Mouse (Mus musculus) stomach, embryonic 16.5 days (tissue): ENCODE results near the gene Lrrc34. TPM values are rescaled to one million over a fixed set of nuclear protein-coding genes. Genes with fewer than 3 reads are reported as not detected.

Experiments used
- ATAC-seq: fragments of 200-750 bp; cut with Nextera tagmentation; 2 replicates; pipeline ENCODE4 v1.8.0; 2017; ENCODE audit warnings: moderate number of reproducible peaks, moderate TSS enrichment; ENCODE audit not compliant: insufficient read depth, low FRiP score
- H3K27ac ChIP-seq: fragments of 300-500 bp; sonication (generic); 2 replicates; pipeline ENCODE4 v1.5.1; 2014; ENCODE audit warnings: low read length
- H3K27me3 ChIP-seq: fragments of 300-500 bp; sonication (generic); 2 replicates; pipeline ENCODE4 v1.6.1; 2014; ENCODE audit warnings: low read length, control low read depth, mixed read lengths; ENCODE audit not compliant: control insufficient read depth, insufficient read depth
- H3K36me3 ChIP-seq: fragments of 300-500 bp; sonication (generic); 2 replicates; pipeline ENCODE4 v1.6.1; 2014; ENCODE audit warnings: low read length; ENCODE audit not compliant: control insufficient read depth, insufficient read depth
- H3K4me1 ChIP-seq: fragments of 300-500 bp; sonication (generic); 2 replicates; pipeline ENCODE4 v1.6.1; 2014; ENCODE audit warnings: low read length, control low read depth, mixed read lengths; ENCODE audit not compliant: control insufficient read depth, insufficient read depth
- H3K4me2 ChIP-seq: fragments of 300-500 bp; sonication (generic); 2 replicates; pipeline ENCODE4 v1.6.1; 2014; ENCODE audit warnings: low read depth, low read length, mixed read lengths
- H3K4me3 ChIP-seq: fragments of 300-500 bp; sonication (generic); replicated peaks from 2 replicates; pipeline ENCODE4 v1.5.1; 2014; ENCODE audit warnings: mild to moderate bottlenecking, low read length
- H3K9ac ChIP-seq: fragments of 300-500 bp; sonication (generic); 2 replicates; pipeline ENCODE4 v1.6.1; 2014; ENCODE audit warnings: low read length
- H3K9me3 ChIP-seq: fragments of 300-500 bp; sonication (generic); replicated peaks from 2 replicates; pipeline ENCODE4 v1.6.1; 2016; ENCODE audit warnings: low read length, control low read depth; ENCODE audit not compliant: control insufficient read depth
- WGBS: fragments of 180-500 bp; shearing (Covaris S2); extraction: QIAGEN DNeasy Blood & Tissue Kit; methylation state at CpG from one replicate; pipeline ENCODE4 v1.1.7; 2014; 5-methylcytosine and 5-hydroxymethylcytosine counted together
- polyA plus RNA-seq: library from polyadenylated mRNA; unstranded; fragments of >200 nt; fragmentation: Nextera tagmentation; extraction: Ambion mirVana; gene quantifications from 2 replicates; pipeline ENCODE4 v1.2.1, GENCODE M21; 2015

Lrrc34 gene
- polyA plus RNA-seq, 1 experiment from 2014 or later = 0.65 TPM

GRCm38 (mm10) chr3:30593719-30594485 lies 53.8 kb downstream of the Lrrc34 start:
- Histone ChIP-seq H3K4me3 (no peak overlapping the region), H3K9me3 (no peaks in the 10 kb centered on the region), H3K27me3 (no peaks in the 10 kb centered on the region), H3K4me2 (no peak overlapping the region), H3K4me1 (no peaks in the 10 kb centered on the region; the same call in 1 of the 2 replicates), H3K36me3 (no peaks in the 10 kb centered on the region), H3K27ac (no peak overlapping the region), H3K9ac (no peak overlapping the region)
- WGBS = 76% methylated on average over 4 of the region's 4 CpGs
- no peak for ATAC-seq

GRCm38 (mm10) chr3:30592418-30592853 lies 55.2 kb downstream of the Lrrc34 start:
- Histone ChIP-seq H3K27ac (no peak overlapping the region), H3K9me3 (no peaks in the 10 kb centered on the region), H3K4me3 (no peak overlapping the region), H3K4me1 (no peaks in the 10 kb centered on the region; the same call in 1 of the 2 replicates), H3K36me3 (no peaks in the 10 kb centered on the region), H3K27me3 (no peaks in the 10 kb centered on the region), H3K4me2 (no peak overlapping the region), H3K9ac (no peak overlapping the region; the same call in 1 of the 2 replicates)
- 0% methylated on average over 2 of the region's 2 CpGs for WGBS
- ATAC-seq = peak; percentile 56

GRCm38 (mm10) chr3:30588865-30589264 lies 58.8 kb downstream of the Lrrc34 start:
- no peaks in the 10 kb centered on the region for H3K4me1 ChIP-seq
- H3K4me3 ChIP-seq = no peak overlapping the region
- no peaks in the 10 kb centered on the region for H3K9me3 ChIP-seq
- H3K27ac ChIP-seq = no peak overlapping the region
- no peaks in the 10 kb centered on the region for H3K27me3 ChIP-seq
- WGBS = 78% methylated on average over 6 of the region's 6 CpGs
- no peak for ATAC-seq
- no peak overlapping the region for H3K9ac ChIP-seq
- H3K36me3 ChIP-seq = no peaks in the 10 kb centered on the region
- H3K4me2 ChIP-seq = no peak overlapping the region

Other genes starting within 250 kb of the Lrrc34 start
- 57.4 and 64.1 TPM in 2 replicates for gene Mecom, start 99.9 kb downstream of the Lrrc34 start, polyA plus RNA-seq
- gene Actrt3, start 47.9 kb downstream of the Lrrc34 start, polyA plus RNA-seq = 0.11 and 0.41 TPM in 2 replicates
- gene Mynn, start 45.8 kb downstream of the Lrrc34 start, polyA plus RNA-seq = 28.0 and 28.9 TPM in 2 replicates
- gene Lrriq4, start 3.4 kb downstream of the Lrrc34 start, polyA plus RNA-seq = not detected in 2 replicates
- 4.8 and 7.8 TPM in 2 replicates for gene Lrrc31, start 52.0 kb upstream of the Lrrc34 start, polyA plus RNA-seq
- gene Samd7, start 98.4 kb upstream of the Lrrc34 start, polyA plus RNA-seq = not detected in 2 replicates
- gene Sec62, start 145.0 kb upstream of the Lrrc34 start, polyA plus RNA-seq = 62.8 and 86.1 TPM in 2 replicates
- 8.9 and 10.9 TPM in 2 replicates for gene Gpr160, start 208.1 kb upstream of the Lrrc34 start, polyA plus RNA-seq